Mouse (Mus musculus) CD4-positive, CD25-positive, alpha-beta regulatory T cell (primary cell): ENCODE data around the gene Sdc1. TPM values are rescaled to one million over a fixed set of nuclear protein-coding genes. Genes with fewer than 3 reads are reported as not detected.

Source experiments
- polyA plus RNA-seq: library from polyadenylated mRNA; unstranded; fragments of 100-300 nt; shearing (Covaris generic); gene quantifications from one replicate; pipeline ENCODE4 v1.2.1, GENCODE M21; 2017

The Sdc1 gene
- polyA plus RNA-seq: 0.22 TPM

DNA sequence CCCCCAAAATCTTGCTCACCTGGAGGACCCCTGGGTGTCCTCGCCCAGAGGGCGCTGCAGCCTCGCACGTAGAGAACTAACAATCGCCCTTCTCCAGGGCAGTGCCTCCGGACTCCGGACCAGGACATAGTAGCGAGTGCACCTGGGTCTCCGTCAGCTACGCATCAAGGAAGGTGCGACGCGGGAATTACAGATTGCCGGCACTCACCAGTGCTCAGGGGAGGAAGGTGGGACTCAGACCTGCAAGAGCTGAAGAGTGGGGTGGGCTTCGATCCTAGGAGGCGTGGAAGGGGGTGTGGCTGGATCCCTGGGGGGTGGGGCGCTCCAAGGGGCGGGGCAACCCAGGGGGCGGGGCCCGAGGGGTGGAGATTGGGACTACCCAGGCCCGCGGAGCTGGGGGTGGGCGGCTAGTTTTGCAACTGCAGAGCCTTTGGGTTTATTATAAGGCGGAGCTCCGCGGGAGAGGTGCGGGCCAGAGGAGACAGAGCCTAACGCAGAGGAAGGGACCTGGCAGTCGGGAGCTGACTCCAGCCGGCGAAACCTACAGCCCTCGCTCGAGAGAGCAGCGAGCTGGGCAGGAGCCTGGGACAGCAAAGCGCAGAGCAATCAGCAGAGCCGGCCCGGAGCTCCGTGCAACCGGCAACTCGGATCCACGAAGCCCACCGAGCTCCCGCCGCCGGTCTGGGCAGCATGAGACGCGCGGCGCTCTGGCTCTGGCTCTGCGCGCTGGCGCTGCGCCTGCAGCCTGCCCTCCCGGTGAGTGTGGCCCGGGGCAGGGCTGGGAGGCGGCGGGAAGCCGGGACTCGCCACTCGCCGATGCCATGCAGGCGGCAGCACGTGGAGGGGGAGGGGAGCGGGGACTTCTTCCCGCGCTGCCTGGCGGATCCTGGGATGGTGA is at the start of gene Sdc1:
Gene Sdc1 (plus strand): TSS at position 378 of the 898 bp plus-strand sequence.

Other genes starting within 250 kb of the Sdc1 start
- gene Slc7a15, start 172.3 kb upstream of the Sdc1 start, polyA plus RNA-seq: not detected
- 12.6 TPM for gene Pum2, start 97.2 kb upstream of the Sdc1 start, polyA plus RNA-seq
- 167 TPM for gene Laptm4a, start 150.3 kb downstream of the Sdc1 start, polyA plus RNA-seq
- gene Matn3, start 176.6 kb downstream of the Sdc1 start, polyA plus RNA-seq: not detected
- gene Wdr35, start 202.6 kb downstream of the Sdc1 start, polyA plus RNA-seq: 2.6 TPM